Mouse (Mus musculus) testis, adult 2 months (tissue): ENCODE measurements around the gene Ntrk1.

Experiments
- CTCF ChIP-seq: fragments of 200-500 bp; IDR thresholded peaks from 2 replicates; pipeline ENCODE4 v1.5.1; 2012; ENCODE audit warnings: low read depth, mild to moderate bottlenecking, inconsistent platforms, low read length, moderate library complexity; ENCODE audit not compliant: control insufficient read depth, insufficient read depth, insufficient replicate concordance
- POLR2A ChIP-seq: fragments of 200-500 bp; IDR thresholded peaks from 2 replicates; pipeline ENCODE4 v1.6.1; 2012; ENCODE audit warnings: low read depth, mild to moderate bottlenecking, inconsistent platforms, low read length, moderate library complexity; ENCODE audit not compliant: control insufficient read depth

DNA sequence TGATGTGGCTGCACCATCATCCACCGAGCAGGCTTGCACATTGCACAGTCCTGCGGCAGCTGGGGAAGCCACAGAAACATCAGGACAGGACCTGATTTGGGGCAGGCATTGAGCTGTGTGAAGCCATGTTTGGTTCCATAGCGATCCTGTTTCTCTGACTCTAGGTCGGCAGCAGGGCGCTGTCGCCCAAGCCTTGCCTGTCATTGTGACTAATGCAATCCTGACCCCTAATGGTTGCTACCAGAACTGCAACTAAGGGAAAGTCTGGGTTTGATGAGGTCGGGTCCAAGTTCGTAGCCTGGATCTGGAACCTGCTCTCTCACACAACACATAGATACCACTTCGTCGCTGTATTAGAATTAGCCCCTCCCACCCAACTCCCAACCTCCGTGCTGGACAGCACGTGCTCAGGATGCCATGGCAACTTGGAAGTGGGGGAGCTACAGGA is 21.7 kb upstream of the Ntrk1 start:
- peak; percentile 35; the same call in 1 of the 2 replicates for TF ChIP-seq POLR2A
- peak; percentile 82; the same call in 1 of the 2 replicates for TF ChIP-seq CTCF
